Mouse (Mus musculus) kidney, adult 2 months (tissue): Measurements from ENCODE around the gene Cers2.

ENCODE experiments used
- CTCF ChIP-seq: fragments of 200-500 bp; conservative IDR thresholded peaks from 2 replicates; pipeline ENCODE4 v1.5.1; 2011; ENCODE audit warnings: low read depth, mild to moderate bottlenecking, control low read depth, low read length, moderate library complexity, mixed read lengths; ENCODE audit not compliant: insufficient read depth, insufficient read length
- POLR2A ChIP-seq: fragments of 200-500 bp; IDR thresholded peaks from one replicate; pipeline ENCODE4 v1.6.1; 2011; ENCODE audit warnings: low read depth, low read length, control low read depth

GRCm38 (mm10) chr3:95310968-95311882 lies 3.4 kb upstream of the Cers2 start:
- no peak for TF ChIP-seq POLR2A
- TF ChIP-seq CTCF, result peak; percentile 40
